Mouse (Mus musculus): ENCODE measurements around the gene Amigo2. TPM values are rescaled to one million over a fixed set of nuclear protein-coding genes. Genes with fewer than 3 reads are reported as not detected.
"Not testable (repeated sequence)": the region's sequence is repeated elsewhere in the genome, so short reads cannot be mapped to it uniquely, and the experiment has no call there.

Amigo2 gene
- polyA plus RNA-seq, 1 experiment from 2014 or later = 5.5 TPM

- Histone ChIP-seq H3K4me1 (replicated peaks) (no peaks in the 10 kb centered on the region), H3K4me2 (no peak overlapping the region), H3K9ac (replicated peaks) (no peak overlapping the region), H3K9me3 (no peaks in the 10 kb centered on the region), H3K27ac (no peak overlapping the region), H3K4me3 (replicated peaks) (no peak overlapping the region), H3K36me3 (no peaks in the 10 kb centered on the region), H3K27me3 (no peaks in the 10 kb centered on the region)
- 82% methylated on average over 17 of the region's 17 CpGs for WGBS
- no peak for ATAC-seq (ENCODE audit: insufficient number of reproducible peaks, insufficient read depth, low FRiP score, low TSS enrichment, low read depth)
Measured at GRCm38 (mm10) chr15:97212501-97213477, 34.3 kb downstream of the Amigo2 start.

- not testable (repeated sequence) for H3K4me2 ChIP-seq; H3K4me1 ChIP-seq (replicated peaks); H3K27me3 ChIP-seq; H3K9me3 ChIP-seq; ATAC-seq (ENCODE audit: insufficient number of reproducible peaks, insufficient read depth, low FRiP score, low TSS enrichment, low read depth); H3K36me3 ChIP-seq; H3K9ac ChIP-seq (replicated peaks); H3K4me3 ChIP-seq (replicated peaks); H3K27ac ChIP-seq
- WGBS = 75% methylated on average over 3 of the region's 3 CpGs
Measured at GRCm38 (mm10) chr15:97209754-97210153, 37.3 kb downstream of the Amigo2 start.

DNA sequence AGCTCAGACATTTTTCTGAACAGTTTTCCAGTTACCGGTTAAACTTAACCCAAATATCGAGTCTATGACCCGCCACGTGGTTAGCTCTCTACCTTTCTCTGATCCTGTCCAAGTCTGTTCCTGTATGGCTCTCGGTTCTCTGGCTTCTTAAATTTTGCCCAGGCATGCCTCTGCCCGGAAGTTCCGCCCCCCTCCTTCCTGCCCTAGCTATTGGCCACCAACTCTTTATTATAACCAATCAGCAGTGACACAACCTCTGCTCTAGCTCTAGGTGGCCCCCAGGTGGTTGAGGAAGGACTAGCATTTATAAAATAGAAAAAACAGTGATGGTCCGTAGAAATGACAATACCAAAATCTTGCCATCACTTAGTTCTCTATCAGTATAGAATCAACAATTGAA lies 40.6 kb downstream of the Amigo2 start:
- WGBS = 93% methylated on average over 8 of the region's 8 CpGs
- H3K4me1 ChIP-seq (replicated peaks) = no peaks in the 10 kb centered on the region
- H3K9me3 ChIP-seq = no peaks in the 10 kb centered on the region
- H3K27ac ChIP-seq = no peak overlapping the region
- no peak for ATAC-seq (ENCODE audit: insufficient number of reproducible peaks, insufficient read depth, low FRiP score, low TSS enrichment, low read depth)
- H3K4me3 ChIP-seq (replicated peaks) = no peak overlapping the region
- H3K9ac ChIP-seq (replicated peaks) = no peak overlapping the region
- no peaks in the 10 kb centered on the region for H3K27me3 ChIP-seq
- H3K4me2 ChIP-seq = no peak overlapping the region
- no peaks in the 10 kb centered on the region for H3K36me3 ChIP-seq

GRCm38 (mm10) chr15:97205776-97206175 lies 41.3 kb downstream of the Amigo2 start:
- no peak for ATAC-seq (ENCODE audit: insufficient number of reproducible peaks, insufficient read depth, low FRiP score, low TSS enrichment, low read depth)
- no peaks in the 10 kb centered on the region for H3K9me3 ChIP-seq
- no peaks in the 10 kb centered on the region for H3K4me1 ChIP-seq (replicated peaks)
- WGBS = 84% methylated on average over 10 of the region's 10 CpGs
- no peak overlapping the region for H3K27ac ChIP-seq
- H3K36me3 ChIP-seq = no peaks in the 10 kb centered on the region
- H3K4me3 ChIP-seq (replicated peaks) = no peak overlapping the region
- no peak overlapping the region for H3K4me2 ChIP-seq
- no peaks in the 10 kb centered on the region for H3K27me3 ChIP-seq
- H3K9ac ChIP-seq (replicated peaks) = no peak overlapping the region

DNA sequence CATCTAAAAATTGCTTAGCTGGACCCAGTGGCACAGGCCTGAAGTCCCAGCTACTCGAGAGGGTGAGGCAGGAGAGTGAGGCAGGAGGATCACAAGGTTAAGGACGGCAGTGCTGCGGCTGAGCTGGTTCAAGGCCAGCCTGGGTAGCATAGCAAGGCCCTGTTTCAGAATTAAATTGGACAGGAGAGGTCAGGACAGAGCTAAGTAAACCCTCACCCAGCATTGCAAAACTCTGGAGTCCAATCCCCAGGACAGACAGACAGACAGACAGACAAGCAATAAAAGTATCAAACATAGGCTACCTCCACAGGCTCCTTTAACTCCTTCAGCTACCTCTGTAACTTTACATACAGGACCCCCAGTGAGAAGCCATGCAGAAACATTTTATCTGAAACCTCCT lies 42.2 kb downstream of the Amigo2 start:
- WGBS = 79% methylated on average over 3 of the region's 3 CpGs
- Histone ChIP-seq H3K36me3 (no peaks in the 10 kb centered on the region), H3K27me3 (no peaks in the 10 kb centered on the region), H3K4me2 (no peak overlapping the region), H3K4me1 (replicated peaks) (no peaks in the 10 kb centered on the region), H3K9ac (replicated peaks) (no peak overlapping the region), H3K27ac (no peak overlapping the region), H3K4me3 (replicated peaks) (no peak overlapping the region), H3K9me3 (no peaks in the 10 kb centered on the region)
- no peak for ATAC-seq (ENCODE audit: insufficient number of reproducible peaks, insufficient read depth, low FRiP score, low TSS enrichment, low read depth)

- no peak for ATAC-seq (ENCODE audit: insufficient number of reproducible peaks, insufficient read depth, low FRiP score, low TSS enrichment, low read depth)
- WGBS = 62% methylated on average over 7 of the region's 7 CpGs
- no peak overlapping the region for H3K27ac ChIP-seq
- no peak overlapping the region for H3K9ac ChIP-seq (replicated peaks)
- H3K9me3 ChIP-seq = no peaks in the 10 kb centered on the region; the same call in 1 of the 2 replicates
- no peaks in the 10 kb centered on the region for H3K36me3 ChIP-seq
- H3K4me2 ChIP-seq = no peak overlapping the region
- H3K27me3 ChIP-seq = no peaks in the 10 kb centered on the region
- no peak overlapping the region for H3K4me3 ChIP-seq (replicated peaks)
- H3K4me1 ChIP-seq (replicated peaks) = no peaks in the 10 kb centered on the region
Measured at GRCm38 (mm10) chr15:97196644-97197043, 50.4 kb downstream of the Amigo2 start.

GRCm38 (mm10) chr15:97195628-97196027 lies 51.5 kb downstream of the Amigo2 start:
- WGBS = 3% methylated on average over 1 of the region's 1 CpGs
- Histone ChIP-seq H3K4me1 (replicated peaks) (no peaks in the 10 kb centered on the region), H3K9ac (replicated peaks) (no peak overlapping the region), H3K4me3 (replicated peaks) (no peak overlapping the region), H3K4me2 (no peak overlapping the region), H3K27me3 (no peaks in the 10 kb centered on the region), H3K27ac (no peak overlapping the region), H3K9me3 (no peaks in the 10 kb centered on the region; the same call in 1 of the 2 replicates), H3K36me3 (no peaks in the 10 kb centered on the region)
- ATAC-seq (ENCODE audit: insufficient number of reproducible peaks, insufficient read depth, low FRiP score, low TSS enrichment, low read depth) = no peak

Other genes starting within 250 kb of the Amigo2 start
- 57.7 and 66.8 TPM in 2 replicates for gene Slc38a4, start 191.3 kb downstream of the Amigo2 start, polyA plus RNA-seq (2016; fragmentation: Nextera tagmentation; extraction: Ambion mirVana)
- gene Pced1b, start 180 bp downstream of the Amigo2 start, polyA plus RNA-seq (2016; fragmentation: Nextera tagmentation; extraction: Ambion mirVana) = 2.5 and 3.3 TPM in 2 replicates